In the genomic region with DNA sequence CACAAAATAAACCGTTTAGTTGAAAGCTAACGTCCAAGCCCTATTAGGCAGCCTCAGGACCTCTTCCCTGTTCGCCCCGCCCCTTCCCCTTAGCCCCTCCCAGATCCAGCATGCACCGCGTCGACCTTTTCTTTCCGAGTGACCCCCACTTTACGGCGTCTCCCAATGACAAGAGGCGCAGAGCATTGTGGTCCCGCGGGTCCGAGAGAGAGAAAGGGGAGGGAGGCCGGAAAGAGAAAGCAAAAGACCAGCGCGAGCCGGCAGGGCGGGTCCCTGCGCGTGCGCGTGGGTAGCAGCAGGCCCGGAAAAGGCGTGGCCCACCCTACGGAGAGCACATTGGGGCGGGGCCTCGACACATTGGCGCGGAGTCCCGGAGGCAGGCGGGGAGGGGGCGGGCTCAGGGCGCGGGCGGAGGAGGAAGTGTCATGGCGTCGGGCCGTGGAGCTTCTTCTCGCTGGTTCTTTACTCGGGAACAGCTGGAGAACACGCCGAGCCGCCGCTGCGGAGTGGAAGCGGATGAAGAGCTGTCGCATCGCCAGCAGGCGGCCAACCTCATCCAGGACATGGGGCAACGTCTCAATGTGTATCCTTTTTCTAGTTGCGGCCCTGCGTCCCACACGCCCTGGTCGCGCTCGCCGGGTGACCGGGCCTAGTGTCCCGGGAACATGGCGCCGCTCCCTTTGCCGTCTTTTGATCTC, we compare ENCODE assay signal across 8 mouse cellular contexts. TPM values are rescaled to one million over a fixed set of nuclear protein-coding genes. Genes with fewer than 3 reads are reported as not detected.
DNase-seq lines count a peak whose midpoint lies in the region; ATAC-seq lines count a peak whose summit lies in the region.

Ccnt2 (plus strand) TSS at position 362 of the 698 bp plus-strand sequence.

- peak within 1 kb of the TSS; percentile 85 for H3K9ac ChIP-seq in hindbrain, embryonic 16.5 days (ENCODE audit: low read depth, low read length)

- H3K27ac ChIP-seq in hindbrain, embryonic 16.5 days (ENCODE audit: low read depth, low read length), result peak within 1 kb of the TSS; percentile 95
- H3K27ac ChIP-seq in macrophage, result peak within 1 kb of the TSS; percentile 86

- H3K9me3 ChIP-seq in hindbrain, embryonic 16.5 days (ENCODE audit: control insufficient read depth, low read length), result no peaks in the 10 kb centered on the region

- peaks cover 58% of the 10 kb centered on the region for H3K79me2 ChIP-seq in macrophage (ENCODE audit: inconsistent target)

- peak; percentile 97 for DNase-seq in WW6 (ENCODE audit: low read depth, low spot score)
- DNase-seq in cerebellum, postnatal 4 days (ENCODE audit: low spot score in 2 of 2), result peak; percentile 89 to 98
- peak; percentile 98 for DNase-seq in gastrocnemius, adult 18-20 months (ENCODE audit: low spot score)
- DNase-seq in left cerebral cortex, adult 18-20 months (ENCODE audit: low spot score in 2 of 2), result peak; percentile 99 to 100
- DNase-seq in right cerebral cortex, adult 18-20 months, result peak; percentile 99
- peak; percentile 96 for DNase-seq in urinary bladder, postnatal 10 days (ENCODE audit: low spot score)

- peaks cover 18% of the 10 kb centered on the region for H3K4me1 ChIP-seq in hindbrain, embryonic 16.5 days (ENCODE audit: control insufficient read depth, insufficient read depth, low read depth, low read length)

- H3K4me2 ChIP-seq in hindbrain, embryonic 16.5 days (ENCODE audit: low read length), result peak within 1 kb of the TSS; percentile 85

- H3K36me3 ChIP-seq in hindbrain, embryonic 16.5 days (ENCODE audit: control insufficient read depth, insufficient read depth, low read length), result no peaks in the 10 kb centered on the region
- H3K36me3 ChIP-seq in macrophage (ENCODE audit: inconsistent target), result no peaks in the 10 kb centered on the region

- no peaks in the 10 kb centered on the region for H3K27me3 ChIP-seq in hindbrain, embryonic 16.5 days (replicated peaks; ENCODE audit: control insufficient read depth, insufficient read depth, low read length)

- peak within 1 kb of the TSS; percentile 85 for H3K4me3 ChIP-seq in hindbrain, embryonic 16.5 days (ENCODE audit: low read length)
- H3K4me3 ChIP-seq in macrophage (ENCODE audit: inconsistent target), result peak within 1 kb of the TSS; percentile 97

- WGBS in hindbrain, embryonic 16.5 days, result under 1% methylated on average over 63 of the region's 63 CpGs
- WGBS in macrophage (ENCODE audit: missing documents), result under 1% methylated on average over 57 of the region's 63 CpGs

- peak; percentile 99 for ATAC-seq in hindbrain, embryonic 16.5 days

RNA-seq across cellular contexts. Expression of gene Ccnt2, which starts in this region (rescaled TPM):
- 10 to 100 TPM; 16.4 to 16.7 TPM for total RNA-seq in gastrocnemius, adult 18-20 months (2021)
- polyA plus RNA-seq in hindbrain, embryonic 16.5 days (2015; fragmentation: Nextera tagmentation; extraction: Ambion mirVana), result 75.6 and 84.4 TPM in 2 replicates
- 10 to 100 TPM; 59.3 to 61.0 TPM for total RNA-seq in left cerebral cortex, adult 18-20 months (2021)
- total RNA-seq in macrophage (2018; cell fraction: chromatin; rRNA removed), result 100 to 1,000 TPM; 213 to 406 (median 340) TPM
- total RNA-seq in macrophage (2018; cell fraction: cytosol; rRNA removed), result 10 to 100 TPM in 24 of 26 experiments, 1 to 10 TPM in 2; 8.9 to 27.6 (median 15.0) TPM
- total RNA-seq in macrophage (2018; cell fraction: nucleus; rRNA removed), result 100 to 1,000 TPM; 157 to 337 (median 214) TPM
- polyA plus RNA-seq in macrophage (2018), result 16.3 to 29.4 TPM (median 17.5 TPM) in 3 replicates

Comparison
In these comparisons a context has a peak if more than half of its experiments do, and no peak if none do; other contexts are left out.
1. Peak in every context shown above with its lines: DNase-seq, ATAC-seq, H3K4me3 ChIP-seq and H3K27ac ChIP-seq.